Mouse (Mus musculus) intestine, embryonic 14.5 days (tissue): ENCODE measurements at regions not wholly inside any gene's neighbourhood (a gene's known extent, or its start where the extent isn't known, plus 50 kb on each side); places are given as distances from the start of the nearest gene placed in this dataset.
"Not testable (repeated sequence)": the region's sequence is repeated elsewhere in the genome, so short reads cannot be mapped to it uniquely, and the experiment has no call there.

Experiments used
- ATAC-seq: fragments of 200-750 bp; cut with Nextera tagmentation; replicated peaks from 2 replicates; pipeline ENCODE4 v1.8.0; 2017; ENCODE audit warnings: low read depth, moderate number of reproducible peaks, moderate TSS enrichment, moderate library complexity; ENCODE audit not compliant: low FRiP score, low TSS enrichment
- DNase-seq: peaks from one replicate; pipeline ENCODE4 v3.0.0-alpha.2; 2018; ENCODE audit warnings: low spot score
- H3K27ac ChIP-seq: fragments of 300-500 bp; sonication (generic); 2 replicates; pipeline ENCODE4 v1.5.1; 2014; ENCODE audit warnings: low read depth, mild to moderate bottlenecking, control low read depth
- H3K27me3 ChIP-seq: fragments of 300-500 bp; sonication (generic); replicated peaks from 2 replicates; pipeline ENCODE4 v1.6.1; 2014; ENCODE audit warnings: low read length, control low read depth; ENCODE audit not compliant: control insufficient read depth, insufficient read depth
- H3K36me3 ChIP-seq: fragments of 300-500 bp; sonication (generic); 2 replicates; pipeline ENCODE4 v1.6.1; 2014; ENCODE audit warnings: low read length, control low read depth; ENCODE audit not compliant: control insufficient read depth, insufficient read depth
- H3K4me1 ChIP-seq: fragments of 300-500 bp; sonication (generic); replicated peaks from 2 replicates; pipeline ENCODE4 v1.6.1; 2014; ENCODE audit warnings: low read length, control low read depth, mixed read lengths; ENCODE audit not compliant: control insufficient read depth, insufficient read depth
- H3K4me2 ChIP-seq: fragments of 300-500 bp; sonication (generic); 2 replicates; pipeline ENCODE4 v1.6.1; 2014; ENCODE audit warnings: low read length
- H3K4me3 ChIP-seq: fragments of 300-500 bp; sonication (generic); 2 replicates; pipeline ENCODE4 v1.5.1; 2014; ENCODE audit warnings: low read depth, low read length, control low read depth, mixed read lengths
- H3K9ac ChIP-seq: fragments of 300-500 bp; sonication (generic); 2 replicates; pipeline ENCODE4 v1.6.1; 2014; ENCODE audit warnings: mild to moderate bottlenecking, low read length
- H3K9me3 ChIP-seq: fragments of 300-500 bp; sonication (generic); 2 replicates; pipeline ENCODE4 v1.6.1; 2016; ENCODE audit warnings: low read length, control low read depth; ENCODE audit not compliant: control insufficient read depth
- WGBS: fragments of 180-500 bp; shearing (Covaris S2); extraction: QIAGEN DNeasy Blood & Tissue Kit; methylation state at CpG from one replicate; pipeline ENCODE4 v1.1.7; 2014; 5-methylcytosine and 5-hydroxymethylcytosine counted together

- Histone ChIP-seq H3K4me3 (no peak overlapping the region), H3K36me3 (no peaks in the 10 kb centered on the region), H3K4me2 (no peak overlapping the region), H3K27me3 (no peaks in the 10 kb centered on the region), H3K9me3 (no peaks in the 10 kb centered on the region), H3K4me1 (no peaks in the 10 kb centered on the region), H3K27ac (no peak overlapping the region), H3K9ac (no peak overlapping the region)
- ATAC-seq (no peak), DNase-seq (no peak)
- WGBS: 69% methylated on average over 4 of the region's 4 CpGs
Measured at GRCm38 (mm10) chr9:11377586-11377985, 473.0 kb upstream of the Cntn5 start.

GRCm38 (mm10) chr9:11373294-11373903 is 468.8 kb upstream of the Cntn5 start:
- DNase-seq (no peak), ATAC-seq (no peak)
- Histone ChIP-seq H3K9me3 (no peaks in the 10 kb centered on the region), H3K27ac (no peak overlapping the region), H3K27me3 (no peaks in the 10 kb centered on the region), H3K4me2 (no peak overlapping the region), H3K4me3 (no peak overlapping the region), H3K4me1 (no peaks in the 10 kb centered on the region), H3K36me3 (no peaks in the 10 kb centered on the region), H3K9ac (no peak overlapping the region)
- 78% methylated on average over 2 of the region's 2 CpGs for WGBS

GRCm38 (mm10) chr9:11368056-11368455 is 463.5 kb upstream of the Cntn5 start:
- 53% methylated on average over 1 of the region's 1 CpGs for WGBS

GRCm38 (mm10) chr9:11328900-11329299 is 424.3 kb upstream of the Cntn5 start:
- no peak for DNase-seq
- no peak overlapping the region for H3K9ac ChIP-seq
- ATAC-seq: no peak
- 87% methylated on average over 4 of the region's 4 CpGs for WGBS
- H3K9me3 ChIP-seq: no peaks in the 10 kb centered on the region
- H3K4me1 ChIP-seq: no peaks in the 10 kb centered on the region
- H3K36me3 ChIP-seq: no peaks in the 10 kb centered on the region
- no peaks in the 10 kb centered on the region for H3K27me3 ChIP-seq
- H3K4me2 ChIP-seq: no peak overlapping the region
- H3K27ac ChIP-seq: no peak overlapping the region
- no peak overlapping the region for H3K4me3 ChIP-seq

More at GRCm38 (mm10) chr9:11368056-11368455, 463.5 kb upstream of the Cntn5 start:
- Histone ChIP-seq H3K27me3 (no peaks in the 10 kb centered on the region), H3K36me3 (no peaks in the 10 kb centered on the region), H3K4me2 (no peak overlapping the region), H3K9me3 (no peaks in the 10 kb centered on the region), H3K27ac (no peak overlapping the region), H3K9ac (no peak overlapping the region), H3K4me1 (no peaks in the 10 kb centered on the region), H3K4me3 (no peak overlapping the region)
- DNase-seq: no peak
- no peak for ATAC-seq

GRCm38 (mm10) chr9:11317221-11317620 is 412.6 kb upstream of the Cntn5 start:
- Histone ChIP-seq H3K27me3 (no peaks in the 10 kb centered on the region), H3K4me1 (no peaks in the 10 kb centered on the region), H3K9me3 (no peaks in the 10 kb centered on the region), H3K4me2 (no peak overlapping the region), H3K27ac (no peak overlapping the region), H3K4me3 (no peak overlapping the region), H3K36me3 (no peaks in the 10 kb centered on the region), H3K9ac (no peak overlapping the region)
- WGBS: 84% methylated on average over 1 of the region's 1 CpGs
- no peak for DNase-seq
- no peak for ATAC-seq

- H3K27ac ChIP-seq, H3K9ac ChIP-seq, H3K36me3 ChIP-seq, DNase-seq, H3K4me1 ChIP-seq, H3K4me3 ChIP-seq, H3K4me2 ChIP-seq, ATAC-seq, H3K27me3 ChIP-seq, H3K9me3 ChIP-seq: not testable (repeated sequence)
- 92% methylated on average over 17 of the region's 17 CpGs for WGBS
Measured at GRCm38 (mm10) chr9:11297116-11297515, 392.5 kb upstream of the Cntn5 start.

GRCm38 (mm10) chr9:11285135-11285534 is 380.6 kb upstream of the Cntn5 start:
- Histone ChIP-seq H3K27ac (no peak overlapping the region), H3K9ac (no peak overlapping the region), H3K4me3 (no peak overlapping the region), H3K4me1 (no peaks in the 10 kb centered on the region), H3K36me3 (no peaks in the 10 kb centered on the region), H3K27me3 (no peaks in the 10 kb centered on the region), H3K9me3 (no peaks in the 10 kb centered on the region), H3K4me2 (no peak overlapping the region)
- DNase-seq (no peak), ATAC-seq (no peak)
- 79% methylated on average over 4 of the region's 4 CpGs for WGBS

- ATAC-seq: no peak
- WGBS: 74% methylated on average over 1 of the region's 1 CpGs
- H3K27ac ChIP-seq: no peak overlapping the region
- no peaks in the 10 kb centered on the region for H3K36me3 ChIP-seq
- no peak overlapping the region for H3K4me3 ChIP-seq
- no peak overlapping the region for H3K4me2 ChIP-seq
- H3K9ac ChIP-seq: no peak overlapping the region
- no peaks in the 10 kb centered on the region for H3K27me3 ChIP-seq
- DNase-seq: no peak
- no peaks in the 10 kb centered on the region for H3K4me1 ChIP-seq
- H3K9me3 ChIP-seq: no peaks in the 10 kb centered on the region
Measured at GRCm38 (mm10) chr9:11284549-11284948, 380.0 kb upstream of the Cntn5 start.

- ATAC-seq: no peak
- Histone ChIP-seq H3K9me3 (no peaks in the 10 kb centered on the region), H3K4me1 (no peaks in the 10 kb centered on the region), H3K4me3 (no peak overlapping the region), H3K4me2 (no peak overlapping the region), H3K9ac (no peak overlapping the region), H3K27me3 (no peaks in the 10 kb centered on the region), H3K27ac (no peak overlapping the region), H3K36me3 (no peaks in the 10 kb centered on the region)
- 82% methylated on average over 5 of the region's 5 CpGs for WGBS
- no peak for DNase-seq
Measured at GRCm38 (mm10) chr9:11279409-11280127, 375.0 kb upstream of the Cntn5 start.
